10 mouse cellular contexts compared by ENCODE assay signal in genomic region chr5:64618126-64618525, GRCm38 (mm10).
"Had no signal": no experiment of that assay in that cellular context is flagged by ENCODE, and none has a peak within 500 bp of the region (broad histone marks: within the 10 kb centered on the region; RNA-seq: fewer than 3 reads in every experiment).

No protein-coding gene starts in this region.

- DNase-seq: kidney, postnatal 14 days; kidney, postnatal 4 days; liver; lung, adult 18-20 months; lung, postnatal 10 days; lung, postnatal 36 days; retina, postnatal 1 day; right cerebral cortex, postnatal 25 days; spleen, adult 18-20 months; thymus, postnatal 25 days had no signal
